Mouse (Mus musculus) neural tube, postnatal 0 days (tissue): ENCODE measurements around the gene Ppp1r14d. TPM values are rescaled to one million over a fixed set of nuclear protein-coding genes. Genes with fewer than 3 reads are reported as not detected.

Experiments
- polyA plus RNA-seq: library from polyadenylated mRNA; unstranded; fragments of >200 nt; fragmentation: Nextera tagmentation; extraction: Ambion mirVana; gene quantifications from 2 replicates; pipeline ENCODE4 v1.2.1, GENCODE M21; 2015

Ppp1r14d gene
- not detected in 2 replicates for polyA plus RNA-seq

GRCm38 (mm10) chr2:119229775-119230704, at the start of gene Ppp1r14d:
Ppp1r14d (minus strand) TSS chr2:119229906.

GRCm38 (mm10) chr2:119270643-119271331, 41.1 kb upstream of the Ppp1r14d start, which contains the start of gene Rhov:
Rhov (minus strand) TSS chr2:119271272.

GRCm38 (mm10) chr2:119237210-119237870, 7.6 kb upstream of the Ppp1r14d start, which contains the start of gene Spint1:
Spint1 (plus strand) TSS chr2:119237362.

GRCm38 (mm10) chr2:119208344-119209175, 21.1 kb downstream of the Ppp1r14d start, which contains the start of the genes Zfyve19 and Dnajc17:
Zfyve19 (plus strand) TSS chr2:119208617.
Dnajc17 (minus strand) TSS chr2:119208795.

GRCm38 (mm10) chr2:119173991-119174651, 55.6 kb downstream of the Ppp1r14d start, which contains the start of gene Gm14137:
Gm14137 (plus strand) TSS chr2:119174509.

Other genes starting within 250 kb of the Ppp1r14d start
- 46.5 and 49.0 TPM in 2 replicates for gene Ccdc32, start 200.5 kb downstream of the Ppp1r14d start, polyA plus RNA-seq
- gene Rpusd2, start 195.1 kb downstream of the Ppp1r14d start, polyA plus RNA-seq = 3.4 and 4.1 TPM in 2 replicates
- gene Knl1, start 182.8 kb downstream of the Ppp1r14d start, polyA plus RNA-seq = 3.9 and 4.6 TPM in 2 replicates
- 4.9 and 5.0 TPM in 2 replicates for gene Rad51, start 117.1 kb downstream of the Ppp1r14d start, polyA plus RNA-seq
- gene Rmdn3, start 72.9 kb downstream of the Ppp1r14d start, polyA plus RNA-seq = 37.5 and 40.3 TPM in 2 replicates
- 5.1 and 5.2 TPM in 2 replicates for gene Gchfr, start 62.1 kb downstream of the Ppp1r14d start, polyA plus RNA-seq
- 0.32 and 0.74 TPM in 2 replicates for gene Gm14137, start 55.4 kb downstream of the Ppp1r14d start, polyA plus RNA-seq
- 50.5 and 60.4 TPM in 2 replicates for gene Zfyve19, start 21.3 kb downstream of the Ppp1r14d start, polyA plus RNA-seq
- 18.1 and 21.3 TPM in 2 replicates for gene Dnajc17, start 21.1 kb downstream of the Ppp1r14d start, polyA plus RNA-seq
- 0.68 and 0.87 TPM in 2 replicates for gene Spint1, start 7.5 kb upstream of the Ppp1r14d start, polyA plus RNA-seq
- gene Rhov, start 41.4 kb upstream of the Ppp1r14d start, polyA plus RNA-seq = 48.6 and 49.2 TPM in 2 replicates
- 17.6 and 19.3 TPM in 2 replicates for gene Vps18, start 58.8 kb upstream of the Ppp1r14d start, polyA plus RNA-seq
- gene Dll4, start 95.9 kb upstream of the Ppp1r14d start, polyA plus RNA-seq = 1.8 and 3.0 TPM in 2 replicates
- 15.1 and 16.3 TPM in 2 replicates for gene Chac1, start 121.3 kb upstream of the Ppp1r14d start, polyA plus RNA-seq
- gene Ino80, start 247.8 kb upstream of the Ppp1r14d start, polyA plus RNA-seq = 2.6 and 3.0 TPM in 2 replicates